Mouse (Mus musculus) monocyte, adult 59 days (primary cell): ENCODE data around the gene Usp9y. TPM values are rescaled to one million over a fixed set of nuclear protein-coding genes. Genes with fewer than 3 reads are reported as not detected.

Source experiments
- total RNA-seq, 2 experiments: library from RNA; stranded (reverse); gene quantifications; one replicate each; pipeline ENCODE4 v1.2.4; 2023

Gene Usp9y
- not detected for total RNA-seq

DNA sequence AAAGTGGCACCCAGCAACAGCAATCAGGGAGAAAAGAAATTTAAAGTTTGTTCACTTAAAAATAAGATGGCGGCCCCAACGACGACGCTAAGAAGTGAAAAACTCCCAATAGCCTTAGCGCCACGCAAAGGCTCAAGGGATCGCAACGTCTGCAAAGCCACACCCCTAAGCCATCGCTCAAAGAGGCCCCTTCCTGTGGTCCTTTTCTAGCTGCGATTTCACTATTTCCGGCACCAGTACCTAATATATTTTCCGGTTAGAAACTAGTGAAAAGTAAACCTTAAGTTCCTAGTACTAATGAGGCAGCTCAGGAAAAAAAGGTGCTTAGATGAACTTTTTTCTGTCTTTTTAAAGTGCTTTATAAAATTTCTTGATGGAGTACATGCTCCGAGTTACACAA lies at the start of gene Usp9y:
TSS of gene Usp9y (minus strand) at position 101 of the 400 bp plus-strand sequence.

DNA sequence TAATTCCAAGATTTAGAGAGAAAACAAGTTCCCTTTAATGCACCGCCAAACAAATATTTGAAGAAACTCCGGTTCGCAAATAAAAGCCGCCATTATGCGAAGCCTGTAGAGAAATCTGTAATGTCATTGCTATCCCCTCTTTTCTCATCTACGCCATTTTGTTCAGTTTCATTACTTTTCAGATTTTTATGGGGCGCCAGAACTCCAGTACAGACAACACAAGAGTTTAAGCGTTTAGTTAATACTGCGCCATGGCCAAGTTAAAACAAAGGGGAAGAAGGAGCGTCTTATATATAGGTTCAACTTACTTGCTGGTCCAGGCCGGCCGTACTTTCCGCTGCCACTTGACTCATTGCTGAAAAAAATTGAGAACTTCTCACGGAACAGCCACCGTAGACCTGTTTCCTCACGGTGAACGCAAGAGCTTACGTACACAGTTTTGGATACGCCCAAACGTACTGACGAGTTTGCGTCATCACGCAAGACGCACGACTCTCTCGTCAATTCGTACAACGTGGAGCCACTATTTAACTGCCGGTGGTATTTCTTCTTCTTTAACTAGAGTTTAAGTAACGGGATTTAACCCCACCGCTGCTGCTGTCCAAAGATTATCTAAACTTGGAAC lies 173.3 kb downstream of the Usp9y start, which contains the start of gene Ddx3y:
TSS of gene Ddx3y (minus strand) at position 459 of the 625 bp plus-strand sequence.

Other genes with a start within 250 kb of the Usp9y start
- 10 to 100 TPM in 1 of 2 experiments, not detected in 1; 26.6 TPM for gene Uty, start 214.0 kb downstream of the Usp9y start, total RNA-seq
- 10 to 100 TPM in 1 of 2 experiments, not detected in 1; 67.7 TPM for gene Ddx3y, start 173.2 kb downstream of the Usp9y start, total RNA-seq